Mouse (Mus musculus): ENCODE measurements around the gene Unc5c. TPM values are rescaled to one million over a fixed set of nuclear protein-coding genes. Genes with fewer than 3 reads are reported as not detected.

Gene Unc5c
- polyA plus RNA-seq, 1 experiment, result 6.0 TPM

DNA sequence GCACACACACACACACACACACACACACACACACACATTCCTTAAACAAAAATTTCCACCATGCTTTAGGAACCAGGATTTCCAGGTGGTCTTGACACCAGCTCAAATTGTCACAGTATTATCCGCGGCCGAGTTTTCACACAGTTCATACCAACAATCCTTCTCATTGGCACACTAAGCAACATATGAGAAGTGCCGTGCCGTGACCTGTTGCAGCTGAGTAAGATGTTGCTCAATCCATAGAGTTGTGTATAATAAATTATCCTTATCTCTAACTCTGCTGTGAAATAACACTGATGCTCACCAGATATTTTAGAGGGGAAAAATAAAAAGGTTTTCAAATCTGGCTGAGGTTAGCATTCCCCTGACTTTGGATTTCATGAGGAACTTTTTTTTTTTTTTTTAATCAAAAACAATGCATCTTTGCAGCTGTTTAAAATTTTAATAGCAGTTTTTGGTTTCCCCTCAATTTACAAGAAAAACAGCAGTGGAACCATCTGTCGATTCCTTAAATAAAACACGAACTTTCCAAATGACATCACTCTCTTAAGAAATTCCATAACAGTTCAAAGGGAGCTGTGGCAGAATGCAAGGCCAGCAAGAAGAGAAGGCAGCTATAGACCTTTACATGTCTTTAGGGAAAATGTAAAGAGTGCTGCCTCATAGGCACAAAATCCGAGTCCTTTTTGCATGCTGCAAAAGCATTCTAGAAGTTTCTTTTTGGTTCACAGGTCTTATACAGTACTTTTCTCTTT lies 326.2 kb downstream of the Unc5c start:
- Histone ChIP-seq H3K4me3 (ENCODE audit: insufficient read depth, poor library complexity, severe bottlenecking) (no peak overlapping the region), H3ac (ENCODE audit: control insufficient read depth, insufficient read length, low read depth) (no peak overlapping the region), H3K27me3 (ENCODE audit: control insufficient read depth, insufficient read depth, insufficient read length) (no peaks in the 10 kb centered on the region), H3K36me3 (ENCODE audit: control insufficient read depth, insufficient read depth) (no peaks in the 10 kb centered on the region), H3K79me3 (ENCODE audit: low read depth) (no peaks in the 10 kb centered on the region), H3K79me2 (ENCODE audit: control insufficient read depth, insufficient read depth) (no peaks in the 10 kb centered on the region)
- TF ChIP-seq USF1 (IDR thresholded peaks at IDR 0.05; ENCODE audit: low read depth) (no peak), MAX (IDR thresholded peaks at IDR 0.05) (no peak), FOSL1 (IDR thresholded peaks at IDR 0.05; ENCODE audit: insufficient read depth, low read length, poor library complexity, severe bottlenecking) (no peak), MYOG (IDR thresholded peaks at IDR 0.05; ENCODE audit: control insufficient read depth, extremely low read depth, insufficient read length) (no peak), CTCF (IDR thresholded peaks at IDR 0.05; ENCODE audit: control insufficient read depth, insufficient read depth, insufficient read length) (no peak), CEBPB (IDR thresholded peaks at IDR 0.05; ENCODE audit: low read depth) (no peak), MYOD1 (IDR thresholded peaks at IDR 0.05; ENCODE audit: control insufficient read depth, insufficient read length, low read depth) (no peak)

DNA sequence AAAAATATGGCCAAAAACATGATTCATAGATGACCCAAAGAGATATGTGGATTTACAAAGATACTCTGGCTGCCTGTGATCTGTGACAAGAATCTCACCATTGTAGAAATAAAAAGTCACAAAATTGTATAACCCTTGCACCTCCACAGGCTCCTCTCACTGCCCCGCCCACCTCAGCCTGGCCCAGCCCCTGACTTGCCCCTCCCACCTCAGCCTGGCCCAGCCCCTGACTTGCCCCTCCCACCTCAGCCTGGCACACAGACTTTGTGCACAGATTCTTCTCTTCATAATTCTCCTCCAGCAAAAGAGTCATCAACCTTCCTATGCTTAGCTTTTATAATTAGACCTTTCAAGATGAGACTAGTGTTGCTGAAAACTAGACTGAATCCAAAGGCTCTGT lies 327.1 kb downstream of the Unc5c start:
- Histone ChIP-seq H3K36me3 (ENCODE audit: control insufficient read depth, insufficient read depth) (no peaks in the 10 kb centered on the region), H3K79me2 (ENCODE audit: control insufficient read depth, insufficient read depth) (no peaks in the 10 kb centered on the region), H3K4me3 (ENCODE audit: insufficient read depth, poor library complexity, severe bottlenecking) (no peak overlapping the region), H3K27me3 (ENCODE audit: control insufficient read depth, insufficient read depth, insufficient read length) (no peaks in the 10 kb centered on the region), H3ac (ENCODE audit: control insufficient read depth, insufficient read length, low read depth) (no peak overlapping the region), H3K79me3 (ENCODE audit: low read depth) (no peaks in the 10 kb centered on the region)
- no peak for TF ChIP-seq MYOG (IDR thresholded peaks at IDR 0.05; ENCODE audit: control insufficient read depth, extremely low read depth, insufficient read length)
- no peak for TF ChIP-seq CTCF (IDR thresholded peaks at IDR 0.05; ENCODE audit: control insufficient read depth, insufficient read depth, insufficient read length)

DNA sequence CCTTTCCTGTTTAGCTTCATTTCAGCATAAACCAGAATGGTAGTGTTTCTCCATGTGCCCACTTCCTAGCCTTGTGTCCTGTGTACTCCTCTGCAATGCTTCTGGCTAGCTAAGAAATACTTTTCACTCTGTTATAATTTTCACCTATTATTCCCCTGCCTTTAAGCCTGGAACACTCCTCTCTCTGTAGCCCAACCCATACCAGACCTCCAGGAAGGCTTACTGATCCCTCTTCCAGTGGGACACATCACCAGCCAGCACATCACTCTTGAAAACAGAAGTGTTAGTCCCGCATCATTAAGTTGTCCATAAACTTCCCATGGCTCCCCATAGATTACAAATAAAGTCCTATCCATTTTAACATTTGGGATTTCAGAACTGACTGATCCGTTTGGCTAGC lies 328.7 kb downstream of the Unc5c start:
- Histone ChIP-seq H3K4me3 (ENCODE audit: insufficient read depth, poor library complexity, severe bottlenecking) (no peak overlapping the region), H3K36me3 (ENCODE audit: control insufficient read depth, insufficient read depth) (no peaks in the 10 kb centered on the region), H3K27me3 (ENCODE audit: control insufficient read depth, insufficient read depth, insufficient read length) (no peaks in the 10 kb centered on the region), H3K79me3 (ENCODE audit: low read depth) (no peaks in the 10 kb centered on the region), H3K79me2 (ENCODE audit: control insufficient read depth, insufficient read depth) (no peaks in the 10 kb centered on the region), H3ac (ENCODE audit: control insufficient read depth, insufficient read length, low read depth) (no peak overlapping the region)
- TF ChIP-seq CEBPB (IDR thresholded peaks at IDR 0.05; ENCODE audit: low read depth) (no peak), CTCF (IDR thresholded peaks at IDR 0.05; ENCODE audit: control insufficient read depth, insufficient read depth, insufficient read length) (no peak), USF1 (IDR thresholded peaks at IDR 0.05; ENCODE audit: low read depth) (no peak), MAX (IDR thresholded peaks at IDR 0.05) (no peak), FOSL1 (IDR thresholded peaks at IDR 0.05; ENCODE audit: insufficient read depth, low read length, poor library complexity, severe bottlenecking) (no peak), MYOD1 (IDR thresholded peaks at IDR 0.05; ENCODE audit: control insufficient read depth, insufficient read length, low read depth) (no peak), MYOG (IDR thresholded peaks at IDR 0.05; ENCODE audit: control insufficient read depth, extremely low read depth, insufficient read length) (no peak)

DNA sequence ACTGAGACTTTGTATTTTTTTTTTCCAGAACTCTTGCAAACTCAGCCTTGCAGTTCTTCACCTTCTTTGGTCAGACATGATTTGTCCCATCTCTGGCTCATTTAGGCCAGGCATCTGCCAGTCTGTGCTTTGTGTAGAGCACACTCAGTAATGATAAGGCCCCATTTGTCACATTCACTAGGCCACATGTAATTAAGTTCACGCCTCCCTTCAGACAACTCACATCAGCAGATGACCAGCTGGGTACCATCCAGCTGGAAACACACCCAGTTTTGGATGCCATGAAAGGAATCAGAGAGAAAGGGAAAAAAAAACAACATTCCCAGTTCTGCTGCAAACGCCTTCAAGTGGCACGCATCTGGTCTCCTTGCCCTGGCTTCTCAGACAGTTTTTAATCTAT lies 329.4 kb downstream of the Unc5c start:
- TF ChIP-seq USF1 (IDR thresholded peaks at IDR 0.05; ENCODE audit: low read depth) (no peak), MYOD1 (IDR thresholded peaks at IDR 0.05; ENCODE audit: control insufficient read depth, insufficient read length, low read depth) (no peak), CEBPB (IDR thresholded peaks at IDR 0.05; ENCODE audit: low read depth) (no peak), CTCF (IDR thresholded peaks at IDR 0.05; ENCODE audit: control insufficient read depth, insufficient read depth, insufficient read length) (no peak), MYOG (IDR thresholded peaks at IDR 0.05; ENCODE audit: control insufficient read depth, extremely low read depth, insufficient read length) (no peak), MAX (IDR thresholded peaks at IDR 0.05) (no peak), FOSL1 (IDR thresholded peaks at IDR 0.05; ENCODE audit: insufficient read depth, low read length, poor library complexity, severe bottlenecking) (no peak)
- Histone ChIP-seq H3K4me3 (ENCODE audit: insufficient read depth, poor library complexity, severe bottlenecking) (no peak overlapping the region), H3K36me3 (ENCODE audit: control insufficient read depth, insufficient read depth) (no peaks in the 10 kb centered on the region), H3K79me3 (ENCODE audit: low read depth) (no peaks in the 10 kb centered on the region), H3K27me3 (ENCODE audit: control insufficient read depth, insufficient read depth, insufficient read length) (no peaks in the 10 kb centered on the region), H3K79me2 (ENCODE audit: control insufficient read depth, insufficient read depth) (no peaks in the 10 kb centered on the region), H3ac (ENCODE audit: control insufficient read depth, insufficient read length, low read depth) (no peak overlapping the region)

DNA sequence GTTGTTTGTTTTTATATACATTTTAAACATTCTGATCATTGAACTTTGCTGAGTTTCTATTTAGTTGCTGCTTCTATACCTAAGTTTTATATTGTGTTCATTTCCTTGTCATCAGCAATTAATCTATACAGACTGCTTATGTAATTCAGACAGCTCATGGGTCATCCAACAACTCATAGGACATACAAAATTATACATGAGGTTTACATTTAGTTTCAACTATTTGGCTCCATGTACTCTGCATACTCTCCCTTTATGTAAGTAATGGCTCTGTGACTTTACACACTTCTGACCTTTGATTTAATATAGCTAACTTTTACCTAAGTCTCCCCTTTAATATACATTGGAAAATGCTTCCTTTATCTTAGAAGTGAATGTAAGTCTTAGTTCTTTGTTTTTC lies 332.4 kb downstream of the Unc5c start:
- Histone ChIP-seq H3K27me3 (ENCODE audit: control insufficient read depth, insufficient read depth, insufficient read length) (no peaks in the 10 kb centered on the region), H3K36me3 (ENCODE audit: control insufficient read depth, insufficient read depth) (no peaks in the 10 kb centered on the region), H3K79me2 (ENCODE audit: control insufficient read depth, insufficient read depth) (no peaks in the 10 kb centered on the region), H3ac (ENCODE audit: control insufficient read depth, insufficient read length, low read depth) (no peak overlapping the region), H3K79me3 (ENCODE audit: low read depth) (no peaks in the 10 kb centered on the region), H3K4me3 (ENCODE audit: insufficient read depth, poor library complexity, severe bottlenecking) (no peak overlapping the region)
- TF ChIP-seq MYOG (IDR thresholded peaks at IDR 0.05; ENCODE audit: control insufficient read depth, extremely low read depth, insufficient read length) (no peak), CEBPB (IDR thresholded peaks at IDR 0.05; ENCODE audit: low read depth) (no peak), CTCF (IDR thresholded peaks at IDR 0.05; ENCODE audit: control insufficient read depth, insufficient read depth, insufficient read length) (no peak), USF1 (IDR thresholded peaks at IDR 0.05; ENCODE audit: low read depth) (no peak), MYOD1 (IDR thresholded peaks at IDR 0.05; ENCODE audit: control insufficient read depth, insufficient read length, low read depth) (no peak)

DNA sequence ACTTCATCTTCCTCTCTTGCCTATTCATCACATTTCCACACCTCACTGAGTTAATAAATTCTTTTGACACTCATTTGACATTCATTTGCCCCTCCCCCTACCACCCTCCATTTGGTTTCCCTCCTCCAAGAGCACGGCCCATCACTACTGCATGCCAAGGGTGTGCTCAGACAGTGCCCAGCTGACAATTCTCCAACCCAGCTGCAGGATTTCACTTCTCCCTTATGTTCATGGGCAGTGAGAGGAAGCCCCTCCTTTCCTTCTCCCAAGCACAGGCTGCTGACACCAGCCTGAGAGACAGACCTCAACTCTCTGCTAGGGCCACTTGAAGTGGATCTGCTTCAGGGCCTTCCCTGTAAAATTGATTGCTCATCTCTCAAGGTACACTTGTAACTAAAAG lies 332.8 kb downstream of the Unc5c start:
- H3K36me3 ChIP-seq (ENCODE audit: control insufficient read depth, insufficient read depth), result no peaks in the 10 kb centered on the region
- H3K27me3 ChIP-seq (ENCODE audit: control insufficient read depth, insufficient read depth, insufficient read length), result no peaks in the 10 kb centered on the region
- H3K4me3 ChIP-seq (ENCODE audit: insufficient read depth, poor library complexity, severe bottlenecking), result no peak overlapping the region
- TF ChIP-seq CTCF (IDR thresholded peaks at IDR 0.05; ENCODE audit: control insufficient read depth, insufficient read depth, insufficient read length) (no peak), MYOG (IDR thresholded peaks at IDR 0.05; ENCODE audit: control insufficient read depth, extremely low read depth, insufficient read length) (no peak), MYOD1 (IDR thresholded peaks at IDR 0.05; ENCODE audit: control insufficient read depth, insufficient read length, low read depth) (no peak), MAX (IDR thresholded peaks at IDR 0.05) (no peak), USF1 (IDR thresholded peaks at IDR 0.05; ENCODE audit: low read depth) (no peak)
- H3ac ChIP-seq (ENCODE audit: control insufficient read depth, insufficient read length, low read depth), result no peak overlapping the region
- no peaks in the 10 kb centered on the region for H3K79me2 ChIP-seq (ENCODE audit: control insufficient read depth, insufficient read depth)
- H3K79me3 ChIP-seq (ENCODE audit: low read depth), result no peaks in the 10 kb centered on the region

Data from C2C12 (cell line).